Mouse (Mus musculus): Measurements from ENCODE around the gene Nt5c2.
"Not testable (repeated sequence)": the region's sequence is repeated elsewhere in the genome, so short reads cannot be mapped to it uniquely, and the experiment has no call there.

Nt5c2 gene

GRCm38 (mm10) chr19:47015965-47016364, 1.0 kb upstream of the Nt5c2 start:
- DNase-seq = peak; percentile 25

GRCm38 (mm10) chr19:47015396-47015795, 443 bp upstream of the Nt5c2 start:
- peak; percentile 46 for DNase-seq

- DNase-seq = no peak
Observed at GRCm38 (mm10) chr19:47014159-47014446, 850 bp downstream of the Nt5c2 start.

GRCm38 (mm10) chr19:47013340-47014158, 1.4 kb downstream of the Nt5c2 start:
- no peak for DNase-seq

- no peak for DNase-seq
Observed at GRCm38 (mm10) chr19:47012521-47013130, 2.3 kb downstream of the Nt5c2 start.

- DNase-seq = no peak
Observed at GRCm38 (mm10) chr19:47009943-47010342, 5.0 kb downstream of the Nt5c2 start.

GRCm38 (mm10) chr19:47009420-47009819, 5.5 kb downstream of the Nt5c2 start:
- DNase-seq = no peak

GRCm38 (mm10) chr19:47006321-47006720, 8.6 kb downstream of the Nt5c2 start:
- DNase-seq = peak; percentile 48

- DNase-seq = no peak
Observed at GRCm38 (mm10) chr19:47005873-47006272, 9.1 kb downstream of the Nt5c2 start.

- no peak for DNase-seq
Observed at GRCm38 (mm10) chr19:47003742-47004511, 11.0 kb downstream of the Nt5c2 start.

- not testable (repeated sequence) for DNase-seq
Observed at GRCm38 (mm10) chr19:47000357-47000756, 14.6 kb downstream of the Nt5c2 start.

- DNase-seq = no peak
Observed at GRCm38 (mm10) chr19:46999753-47000152, 15.2 kb downstream of the Nt5c2 start.

- DNase-seq = no peak
Observed at GRCm38 (mm10) chr19:46998953-46999352, 16.0 kb downstream of the Nt5c2 start.

- no peak for DNase-seq
Observed at GRCm38 (mm10) chr19:46998168-46998870, 16.6 kb downstream of the Nt5c2 start.

GRCm38 (mm10) chr19:46996095-46996494, 18.9 kb downstream of the Nt5c2 start:
- no peak for DNase-seq

- DNase-seq = not testable (repeated sequence)
Observed at GRCm38 (mm10) chr19:46992329-46992728, 22.6 kb downstream of the Nt5c2 start.

- DNase-seq = peak; percentile 82
Observed at GRCm38 (mm10) chr19:46991145-46991544, 23.8 kb downstream of the Nt5c2 start.

- not testable (repeated sequence) for DNase-seq
Observed at GRCm38 (mm10) chr19:46990625-46991024, 24.3 kb downstream of the Nt5c2 start.

- DNase-seq = no peak
Observed at GRCm38 (mm10) chr19:46990153-46990518, 24.8 kb downstream of the Nt5c2 start.

GRCm38 (mm10) chr19:46989479-46990152, 25.3 kb downstream of the Nt5c2 start:
- DNase-seq = no peak

- no peak for DNase-seq
Observed at GRCm38 (mm10) chr19:46988231-46989087, 26.5 kb downstream of the Nt5c2 start.

- no peak for DNase-seq
Observed at GRCm38 (mm10) chr19:46987646-46988045, 27.3 kb downstream of the Nt5c2 start.

Measured in right cerebral cortex, postnatal 4 days (tissue).